In genomic region chr1:112039878-112040277, GRCm38 (mm10) we compare ENCODE assay signal across 28 mouse cellular contexts.
"Had no signal": no experiment of that assay in that cellular context is flagged by ENCODE, and none has a peak within 500 bp of the region (broad histone marks: within the 10 kb centered on the region; RNA-seq: fewer than 3 reads in every experiment).

No protein-coding gene starts in this region.

- H3K4me2 ChIP-seq: heart, embryonic 12.5 days; hindbrain, embryonic 12.5 days; hindbrain, embryonic 14.5 days; intestine, embryonic 15.5 days; limb, embryonic 12.5 days; liver, embryonic 11.5 days; liver, embryonic 13.5 days; liver, embryonic 15.5 days had no signal

- H3K4me3 ChIP-seq: gastrocnemius, adult 2 months; heart, embryonic 10.5 days; heart, embryonic 12.5 days; hindbrain, embryonic 10.5 days; hindbrain, embryonic 12.5 days; intestine, embryonic 15.5 days; layer of hippocampus, adult 2 months; left cerebral cortex, adult 2 months; limb, embryonic 10.5 days; limb, embryonic 12.5 days; liver, embryonic 13.5 days; liver, embryonic 15.5 days had no signal

- ATAC-seq: hindbrain, embryonic 16.5 days; inflammation-experienced regulatory T-cells, adult 6 months; intestine, embryonic 15.5 days; intestine, postnatal 0 days had no signal

- H3K9ac ChIP-seq: heart, embryonic 12.5 days; hindbrain, embryonic 12.5 days; hindbrain, embryonic 14.5 days; intestine, embryonic 15.5 days; limb, embryonic 12.5 days; liver, embryonic 13.5 days; liver, embryonic 15.5 days had no signal

- DNase-seq: gastrocnemius, adult 2 months; gastrocnemius, postnatal 10 days; gastrocnemius, postnatal 25 days; heart, adult 18-20 months; heart, postnatal 10 days; heart, postnatal 4 days; kidney, adult 18-20 months; kidney, adult 8-10 months; kidney, postnatal 10 days; kidney, postnatal 25 days; kidney, postnatal 4 days; liver; liver, embryonic 13.5 days had no signal

- H3K36me3 ChIP-seq: heart, embryonic 10.5 days; heart, embryonic 12.5 days; hindbrain, embryonic 10.5 days; hindbrain, embryonic 12.5 days; intestine, embryonic 15.5 days; limb, embryonic 10.5 days; limb, embryonic 12.5 days; liver, embryonic 13.5 days; liver, embryonic 15.5 days had no signal

- H3K4me1 ChIP-seq: heart, embryonic 10.5 days; heart, embryonic 12.5 days; hindbrain, embryonic 10.5 days; hindbrain, embryonic 12.5 days; intestine, embryonic 15.5 days; limb, embryonic 10.5 days; limb, embryonic 12.5 days; liver, embryonic 13.5 days; liver, embryonic 15.5 days had no signal

- H3K27me3 ChIP-seq: heart, embryonic 12.5 days; hindbrain, embryonic 12.5 days; intestine, embryonic 15.5 days; limb, embryonic 12.5 days; liver, embryonic 13.5 days; liver, embryonic 15.5 days had no signal

- H3K27ac ChIP-seq: gastrocnemius, adult 2 months; heart, embryonic 10.5 days; hindbrain, embryonic 10.5 days; hindbrain, embryonic 12.5 days; hindbrain, embryonic 14.5 days; intestine, embryonic 15.5 days; layer of hippocampus, adult 2 months; left cerebral cortex, adult 2 months; limb, embryonic 10.5 days; limb, embryonic 12.5 days; liver, embryonic 13.5 days; liver, embryonic 15.5 days had no signal

- H3K9me3 ChIP-seq: heart, embryonic 10.5 days; intestine, embryonic 15.5 days; limb, embryonic 10.5 days; liver, embryonic 13.5 days; liver, embryonic 15.5 days had no signal
